Mouse (Mus musculus): Measurements from ENCODE around the gene Atp8b4. TPM values are rescaled to one million over a fixed set of nuclear protein-coding genes. Genes with fewer than 3 reads are reported as not detected.

Gene Atp8b4
- polyA plus RNA-seq, 1 experiment from 2014 or later: 0.38 TPM

DNA sequence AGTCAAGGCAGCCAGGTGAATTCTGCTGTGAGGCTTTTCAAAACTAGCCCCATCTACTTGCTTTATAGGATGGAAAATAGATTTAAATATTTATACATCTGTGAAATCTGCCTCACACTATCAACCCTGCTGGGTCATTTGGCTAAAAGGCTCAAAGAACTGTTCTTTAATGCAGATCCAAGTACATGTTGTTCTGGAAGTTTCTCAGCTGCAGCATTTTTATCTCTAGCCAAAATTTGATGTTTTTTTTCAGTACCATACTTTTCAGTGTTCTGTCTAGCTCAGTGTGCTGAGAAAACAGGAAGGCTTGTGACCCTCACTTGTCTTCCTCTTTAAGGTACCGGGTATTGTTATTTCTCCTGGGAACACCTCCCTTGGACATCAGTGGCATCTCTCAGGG lies 65.8 kb downstream of the Atp8b4 start:
- H3K9me3 ChIP-seq (ENCODE audit: control insufficient read depth, low read length): no peaks in the 10 kb centered on the region
- H3K4me3 ChIP-seq (ENCODE audit: low read depth, low read length): no peak overlapping the region
- no peak overlapping the region for H3K4me2 ChIP-seq (ENCODE audit: low read length)
- 78% methylated on average over 1 of the region's 1 CpGs for WGBS
- no peaks in the 10 kb centered on the region for H3K27me3 ChIP-seq (replicated peaks; ENCODE audit: control insufficient read depth, insufficient read depth, low read length)
- H3K27ac ChIP-seq (ENCODE audit: low read depth): no peak overlapping the region
- no peaks in the 10 kb centered on the region for H3K36me3 ChIP-seq (ENCODE audit: control insufficient read depth, insufficient read depth, low read length)
- DNase-seq (ENCODE audit: low spot score): no peak
- H3K4me1 ChIP-seq (replicated peaks; ENCODE audit: control insufficient read depth, insufficient read depth, low read length): no peaks in the 10 kb centered on the region
- H3K9ac ChIP-seq (ENCODE audit: low read length): no peak overlapping the region
- ATAC-seq (replicated peaks; ENCODE audit: low FRiP score, low TSS enrichment, low read depth): no peak

DNA sequence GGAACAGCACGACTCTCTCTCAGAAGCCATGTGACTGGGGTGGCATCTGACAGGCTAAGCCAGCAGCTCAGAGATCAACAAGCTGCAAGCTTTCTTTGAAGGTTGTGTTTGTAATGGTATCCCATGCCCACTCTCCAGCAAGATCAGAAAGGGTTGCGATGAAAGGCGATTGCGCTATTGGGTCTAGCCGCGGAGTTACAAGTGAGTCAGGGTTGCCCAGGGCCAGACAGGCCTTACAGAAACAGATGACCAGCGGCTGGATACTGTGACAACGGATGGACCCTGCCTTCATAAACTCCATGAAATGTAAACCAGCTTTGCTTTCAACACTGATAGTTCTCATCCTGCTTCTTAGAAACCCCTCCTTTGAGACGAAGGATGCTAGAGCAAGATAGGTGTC lies 66.2 kb downstream of the Atp8b4 start:
- Histone ChIP-seq H3K36me3 (ENCODE audit: control insufficient read depth, insufficient read depth, low read length) (no peaks in the 10 kb centered on the region), H3K4me1 (replicated peaks; ENCODE audit: control insufficient read depth, insufficient read depth, low read length) (no peaks in the 10 kb centered on the region), H3K4me2 (ENCODE audit: low read length) (no peak overlapping the region), H3K9ac (ENCODE audit: low read length) (no peak overlapping the region), H3K9me3 (ENCODE audit: control insufficient read depth, low read length) (no peaks in the 10 kb centered on the region), H3K27ac (ENCODE audit: low read depth) (no peak overlapping the region), H3K4me3 (ENCODE audit: low read depth, low read length) (no peak overlapping the region), H3K27me3 (replicated peaks; ENCODE audit: control insufficient read depth, insufficient read depth, low read length) (no peaks in the 10 kb centered on the region)
- ATAC-seq (replicated peaks; ENCODE audit: low FRiP score, low TSS enrichment, low read depth): no peak
- no peak for DNase-seq (ENCODE audit: low spot score)
- WGBS: 88% methylated on average over 9 of the region's 9 CpGs

GRCm38 (mm10) chr2:126432481-126433066 lies 67.9 kb downstream of the Atp8b4 start:
- Histone ChIP-seq H3K27ac (ENCODE audit: low read depth) (no peak overlapping the region), H3K4me3 (ENCODE audit: low read depth, low read length) (no peak overlapping the region), H3K9ac (ENCODE audit: low read length) (no peak overlapping the region), H3K27me3 (replicated peaks; ENCODE audit: control insufficient read depth, insufficient read depth, low read length) (no peaks in the 10 kb centered on the region), H3K4me1 (replicated peaks; ENCODE audit: control insufficient read depth, insufficient read depth, low read length) (no peaks in the 10 kb centered on the region), H3K4me2 (ENCODE audit: low read length) (no peak overlapping the region), H3K9me3 (ENCODE audit: control insufficient read depth, low read length) (no peaks in the 10 kb centered on the region), H3K36me3 (ENCODE audit: control insufficient read depth, insufficient read depth, low read length) (no peaks in the 10 kb centered on the region)
- 82% methylated on average over 9 of the region's 9 CpGs for WGBS
- ATAC-seq (replicated peaks; ENCODE audit: low FRiP score, low TSS enrichment, low read depth) (no peak), DNase-seq (ENCODE audit: low spot score) (no peak)

GRCm38 (mm10) chr2:126429282-126429681 lies 71.2 kb downstream of the Atp8b4 start:
- DNase-seq (ENCODE audit: low spot score): peak; percentile 65

DNA sequence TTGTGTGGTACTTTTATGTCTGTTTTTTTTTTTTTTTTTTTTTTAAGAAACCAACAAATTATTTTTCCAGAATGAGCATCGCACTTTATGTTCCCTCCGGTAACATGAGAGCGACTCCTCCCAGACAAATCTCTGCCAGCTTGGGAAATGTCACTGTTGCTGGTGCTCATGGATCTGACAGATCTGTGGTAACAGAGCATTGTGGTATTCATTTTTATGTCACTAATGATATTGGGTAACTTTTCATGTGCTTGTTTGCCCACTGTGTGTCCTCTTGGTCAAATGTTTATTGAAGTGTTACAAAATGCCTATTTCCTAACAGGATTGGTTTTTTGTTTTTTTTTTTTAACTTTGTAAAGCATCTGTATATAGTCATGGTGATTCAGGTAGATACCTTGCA lies 75.3 kb downstream of the Atp8b4 start:
- DNase-seq (ENCODE audit: low spot score): no peak
- 96% methylated on average over 3 of the region's 3 CpGs for WGBS
- Histone ChIP-seq H3K4me2 (ENCODE audit: low read length) (no peak overlapping the region), H3K27me3 (replicated peaks; ENCODE audit: control insufficient read depth, insufficient read depth, low read length) (no peaks in the 10 kb centered on the region), H3K9me3 (ENCODE audit: control insufficient read depth, low read length) (no peaks in the 10 kb centered on the region), H3K36me3 (ENCODE audit: control insufficient read depth, insufficient read depth, low read length) (no peaks in the 10 kb centered on the region), H3K9ac (ENCODE audit: low read length) (no peak overlapping the region), H3K4me1 (replicated peaks; ENCODE audit: control insufficient read depth, insufficient read depth, low read length) (no peaks in the 10 kb centered on the region), H3K4me3 (ENCODE audit: low read depth, low read length) (no peak overlapping the region), H3K27ac (ENCODE audit: low read depth) (no peak overlapping the region)
- ATAC-seq (replicated peaks; ENCODE audit: low FRiP score, low TSS enrichment, low read depth): no peak

More at GRCm38 (mm10) chr2:126429282-126429681, 71.2 kb downstream of the Atp8b4 start:
- Histone ChIP-seq H3K9ac (ENCODE audit: low read length) (no peak overlapping the region), H3K4me1 (replicated peaks; ENCODE audit: control insufficient read depth, insufficient read depth, low read length) (no peaks in the 10 kb centered on the region), H3K27me3 (replicated peaks; ENCODE audit: control insufficient read depth, insufficient read depth, low read length) (no peaks in the 10 kb centered on the region), H3K36me3 (ENCODE audit: control insufficient read depth, insufficient read depth, low read length) (no peaks in the 10 kb centered on the region), H3K4me3 (ENCODE audit: low read depth, low read length) (no peak overlapping the region), H3K4me2 (ENCODE audit: low read length) (no peak overlapping the region), H3K27ac (ENCODE audit: low read depth) (no peak overlapping the region), H3K9me3 (ENCODE audit: control insufficient read depth, low read length) (no peaks in the 10 kb centered on the region)
- ATAC-seq (replicated peaks; ENCODE audit: low FRiP score, low TSS enrichment, low read depth): 0 out of 2 replicates have a peak, but pooled peaks have one; percentile 40
- WGBS: 21% methylated on average over 3 of the region's 3 CpGs

DNA sequence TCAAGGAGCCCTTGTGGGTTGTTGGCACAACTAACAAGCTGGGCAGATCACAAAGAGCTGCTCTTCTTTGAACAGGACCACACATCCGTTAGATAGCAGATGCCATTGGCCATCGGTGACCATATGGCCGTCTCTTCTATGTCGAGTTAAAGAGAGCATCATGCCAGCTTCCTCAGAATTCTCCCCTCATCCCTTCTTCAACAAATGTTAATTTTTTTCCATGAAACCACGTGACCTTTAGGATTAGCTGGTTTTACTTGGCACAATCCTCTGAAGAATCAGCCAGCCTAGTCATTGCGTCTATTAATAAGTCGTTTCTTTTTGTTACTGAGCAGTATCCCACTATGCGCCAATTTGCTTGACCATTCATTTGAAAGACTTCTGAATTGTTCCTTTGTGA lies 75.8 kb downstream of the Atp8b4 start:
- H3K27me3 ChIP-seq (replicated peaks; ENCODE audit: control insufficient read depth, insufficient read depth, low read length): no peaks in the 10 kb centered on the region
- no peak for DNase-seq (ENCODE audit: low spot score)
- no peak for ATAC-seq (replicated peaks; ENCODE audit: low FRiP score, low TSS enrichment, low read depth)
- no peak overlapping the region for H3K4me3 ChIP-seq (ENCODE audit: low read depth, low read length)
- 83% methylated on average over 8 of the region's 8 CpGs for WGBS
- no peaks in the 10 kb centered on the region for H3K36me3 ChIP-seq (ENCODE audit: control insufficient read depth, insufficient read depth, low read length)
- no peak overlapping the region for H3K27ac ChIP-seq (ENCODE audit: low read depth)
- no peak overlapping the region for H3K4me2 ChIP-seq (ENCODE audit: low read length)
- H3K4me1 ChIP-seq (replicated peaks; ENCODE audit: control insufficient read depth, insufficient read depth, low read length): no peaks in the 10 kb centered on the region
- no peaks in the 10 kb centered on the region for H3K9me3 ChIP-seq (ENCODE audit: control insufficient read depth, low read length)
- H3K9ac ChIP-seq (ENCODE audit: low read length): no peak overlapping the region

DNA sequence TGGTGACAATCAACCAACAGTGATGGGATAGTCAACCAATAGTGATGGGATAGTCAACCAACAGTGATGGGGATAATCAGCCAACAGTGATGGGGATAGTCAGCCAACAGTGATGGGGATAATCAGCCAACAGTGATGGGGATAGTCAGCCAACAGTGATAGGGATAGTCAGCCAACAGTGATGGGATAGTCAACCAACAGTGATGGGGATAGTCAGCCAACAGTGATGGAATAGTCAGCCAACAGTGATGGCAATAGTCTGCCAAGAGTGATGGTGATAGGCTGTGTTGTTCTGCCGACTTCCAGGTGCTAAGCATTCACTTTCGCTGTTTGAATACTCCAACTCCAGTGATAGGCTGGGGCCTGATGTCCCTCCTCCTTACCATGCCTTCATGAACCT lies 79.6 kb downstream of the Atp8b4 start:
- no peak overlapping the region for H3K27ac ChIP-seq (ENCODE audit: low read depth)
- H3K4me1 ChIP-seq (replicated peaks; ENCODE audit: control insufficient read depth, insufficient read depth, low read length): no peaks in the 10 kb centered on the region
- H3K36me3 ChIP-seq (ENCODE audit: control insufficient read depth, insufficient read depth, low read length): no peaks in the 10 kb centered on the region
- H3K9ac ChIP-seq (ENCODE audit: low read length): no peak overlapping the region
- DNase-seq (ENCODE audit: low spot score) (no peak), ATAC-seq (replicated peaks; ENCODE audit: low FRiP score, low TSS enrichment, low read depth) (no peak)
- 86% methylated on average over 2 of the region's 2 CpGs for WGBS
- no peak overlapping the region for H3K4me3 ChIP-seq (ENCODE audit: low read depth, low read length)
- H3K4me2 ChIP-seq (ENCODE audit: low read length): no peak overlapping the region
- H3K9me3 ChIP-seq (ENCODE audit: control insufficient read depth, low read length): no peaks in the 10 kb centered on the region
- no peaks in the 10 kb centered on the region for H3K27me3 ChIP-seq (replicated peaks; ENCODE audit: control insufficient read depth, insufficient read depth, low read length)

- Histone ChIP-seq H3K36me3 (ENCODE audit: control insufficient read depth, insufficient read depth, low read length) (no peaks in the 10 kb centered on the region), H3K4me3 (ENCODE audit: low read depth, low read length) (no peak overlapping the region), H3K4me2 (ENCODE audit: low read length) (no peak overlapping the region), H3K27ac (ENCODE audit: low read depth) (no peak overlapping the region), H3K9me3 (ENCODE audit: control insufficient read depth, low read length) (no peaks in the 10 kb centered on the region), H3K9ac (ENCODE audit: low read length) (no peak overlapping the region), H3K4me1 (replicated peaks; ENCODE audit: control insufficient read depth, insufficient read depth, low read length) (no peaks in the 10 kb centered on the region), H3K27me3 (replicated peaks; ENCODE audit: control insufficient read depth, insufficient read depth, low read length) (no peaks in the 10 kb centered on the region)
- DNase-seq (ENCODE audit: low spot score) (no peak), ATAC-seq (replicated peaks; ENCODE audit: low FRiP score, low TSS enrichment, low read depth) (no peak)
- WGBS: 91% methylated on average over 3 of the region's 3 CpGs
Observed at GRCm38 (mm10) chr2:126418916-126419315, 81.6 kb downstream of the Atp8b4 start.

GRCm38 (mm10) chr2:126416772-126417171 lies 83.7 kb downstream of the Atp8b4 start:
- DNase-seq (ENCODE audit: low spot score): no peak
- Histone ChIP-seq H3K4me1 (replicated peaks; ENCODE audit: control insufficient read depth, insufficient read depth, low read length) (no peaks in the 10 kb centered on the region), H3K4me2 (ENCODE audit: low read length) (no peak overlapping the region), H3K36me3 (ENCODE audit: control insufficient read depth, insufficient read depth, low read length) (no peaks in the 10 kb centered on the region), H3K9me3 (ENCODE audit: control insufficient read depth, low read length) (no peaks in the 10 kb centered on the region), H3K27me3 (replicated peaks; ENCODE audit: control insufficient read depth, insufficient read depth, low read length) (no peaks in the 10 kb centered on the region), H3K9ac (ENCODE audit: low read length) (no peak overlapping the region), H3K27ac (ENCODE audit: low read depth) (no peak overlapping the region), H3K4me3 (ENCODE audit: low read depth, low read length) (no peak overlapping the region)
- no peak for ATAC-seq (replicated peaks; ENCODE audit: low FRiP score, low TSS enrichment, low read depth)
- WGBS: 71% methylated on average over 2 of the region's 2 CpGs
